Mouse (Mus musculus) liver, postnatal 0 days (tissue): ENCODE measurements around the gene Atp6v1g1. TPM values are rescaled to one million over a fixed set of nuclear protein-coding genes. Genes with fewer than 3 reads are reported as not detected.

Source experiments
- ATAC-seq: fragments of 200-750 bp; cut with Nextera tagmentation; 2 replicates; pipeline ENCODE4 v1.8.0; 2017; ENCODE audit warnings: mild to moderate bottlenecking, moderate library complexity
- DNase-seq: peaks from one replicate; pipeline ENCODE4 v3.0.0-alpha.2; 2016
- H3K27ac ChIP-seq: fragments of 300-500 bp; sonication (generic); 2 replicates; pipeline ENCODE4 v1.5.1; 2014; ENCODE audit warnings: antibody characterized with exemption, moderate library complexity, mild to moderate bottlenecking, low read depth
- H3K27me3 ChIP-seq: fragments of 300-500 bp; sonication (generic); 2 replicates; pipeline ENCODE4 v1.6.1; 2014; ENCODE audit warnings: low read length, control low read depth, mixed read lengths; ENCODE audit not compliant: insufficient read depth
- H3K36me3 ChIP-seq: fragments of 300-500 bp; sonication (generic); replicated peaks from 2 replicates; pipeline ENCODE4 v1.6.1; 2014; ENCODE audit warnings: mild to moderate bottlenecking, control low read depth, low read length, moderate library complexity, mixed read lengths; ENCODE audit not compliant: insufficient read depth
- H3K4me1 ChIP-seq: fragments of 300-500 bp; sonication (generic); 2 replicates; pipeline ENCODE4 v1.6.1; 2014; ENCODE audit warnings: antibody characterized with exemption, mild to moderate bottlenecking, control low read depth; ENCODE audit not compliant: insufficient read depth
- H3K4me2 ChIP-seq: fragments of 300-500 bp; sonication (generic); 2 replicates; pipeline ENCODE4 v1.6.1; 2014; ENCODE audit warnings: low read depth, mild to moderate bottlenecking, low read length, moderate library complexity, mixed read lengths
- H3K4me3 ChIP-seq: fragments of 300-500 bp; sonication (generic); 2 replicates; pipeline ENCODE4 v1.5.1; 2014; ENCODE audit warnings: low read depth, low read length
- H3K9ac ChIP-seq: fragments of 300-500 bp; sonication (generic); replicated peaks from 2 replicates; pipeline ENCODE4 v1.6.1; 2014; ENCODE audit warnings: mild to moderate bottlenecking, moderate library complexity
- H3K9me3 ChIP-seq: fragments of 300-500 bp; sonication (generic); 2 replicates; pipeline ENCODE4 v1.6.1; 2016; ENCODE audit warnings: mild to moderate bottlenecking, control low read depth, low read length, mixed read lengths
- CTCF ChIP-seq: sonication (generic); IDR thresholded peaks from 2 replicates; pipeline ENCODE4 v1.5.1; 2016; ENCODE audit warnings: antibody characterized with exemption, low read depth
- EP300 ChIP-seq: IDR thresholded peaks from 2 replicates; pipeline ENCODE4 v1.6.1; 2016; ENCODE audit warnings: antibody characterized with exemption, low read depth, mild to moderate bottlenecking
- WGBS: fragments of 180-500 bp; shearing (Covaris S2); extraction: QIAGEN DNeasy Blood & Tissue Kit; methylation state at CpG from one replicate; pipeline ENCODE4 v1.1.7; 2014; ENCODE audit not compliant: insufficient replicate concordance; 5-methylcytosine and 5-hydroxymethylcytosine counted together
- polyA plus RNA-seq: library from polyadenylated mRNA; unstranded; fragments of >200 nt; fragmentation: Nextera tagmentation; extraction: Ambion mirVana; gene quantifications from 2 replicates; pipeline ENCODE4 v1.2.1, GENCODE M21; 2015

Gene Atp6v1g1
- polyA plus RNA-seq, 1 experiment from 2014 or later = 152 TPM

GRCm38 (mm10) chr4:63525514-63525913 is 19.1 kb upstream of the Atp6v1g1 start:
- no peaks in the 10 kb centered on the region for H3K27me3 ChIP-seq
- no peak overlapping the region for H3K4me3 ChIP-seq
- no peak overlapping the region for H3K9ac ChIP-seq
- no peak overlapping the region for H3K4me2 ChIP-seq
- H3K36me3 ChIP-seq = no peaks in the 10 kb centered on the region
- WGBS = 73% methylated on average over 8 of the region's 8 CpGs
- no peak for ATAC-seq
- TF ChIP-seq CTCF (no peak), EP300 (no peak)
- no peaks in the 10 kb centered on the region for H3K4me1 ChIP-seq
- H3K27ac ChIP-seq = no peak overlapping the region
- no peaks in the 10 kb centered on the region for H3K9me3 ChIP-seq
- DNase-seq = no peak

- H3K4me3 ChIP-seq = no peak overlapping the region
- H3K36me3 ChIP-seq = no peaks in the 10 kb centered on the region
- H3K27ac ChIP-seq = no peak overlapping the region
- TF ChIP-seq EP300 (no peak), CTCF (no peak)
- DNase-seq (no peak), ATAC-seq (no peak)
- no peaks in the 10 kb centered on the region for H3K4me1 ChIP-seq
- no peak overlapping the region for H3K4me2 ChIP-seq
- no peaks in the 10 kb centered on the region for H3K9me3 ChIP-seq
- H3K27me3 ChIP-seq = no peaks in the 10 kb centered on the region
- 77% methylated on average over 6 of the region's 6 CpGs for WGBS
- no peak overlapping the region for H3K9ac ChIP-seq
Measured at GRCm38 (mm10) chr4:63528946-63529345, 15.6 kb upstream of the Atp6v1g1 start.

GRCm38 (mm10) chr4:63530409-63530808 is 14.2 kb upstream of the Atp6v1g1 start:
- Histone ChIP-seq H3K27me3 (no peaks in the 10 kb centered on the region), H3K27ac (no peak overlapping the region), H3K4me2 (no peak overlapping the region), H3K36me3 (no peaks in the 10 kb centered on the region), H3K4me3 (no peak overlapping the region), H3K9me3 (no peaks in the 10 kb centered on the region), H3K9ac (no peak overlapping the region), H3K4me1 (no peaks in the 10 kb centered on the region)
- TF ChIP-seq EP300 (no peak), CTCF (no peak)
- WGBS = 78% methylated on average over 7 of the region's 7 CpGs
- DNase-seq = no peak
- no peak for ATAC-seq

- Histone ChIP-seq H3K4me2 (no peak overlapping the region), H3K36me3 (no peaks in the 10 kb centered on the region), H3K4me3 (no peak overlapping the region), H3K9ac (no peak overlapping the region), H3K9me3 (no peaks in the 10 kb centered on the region), H3K4me1 (no peaks in the 10 kb centered on the region), H3K27ac (no peak overlapping the region), H3K27me3 (no peaks in the 10 kb centered on the region)
- DNase-seq (no peak), ATAC-seq (no peak)
- WGBS = 68% methylated on average over 4 of the region's 4 CpGs
- TF ChIP-seq CTCF = no peak
- no peak for TF ChIP-seq EP300
Measured at GRCm38 (mm10) chr4:63537602-63538001, 7.0 kb upstream of the Atp6v1g1 start.

GRCm38 (mm10) chr4:63542209-63542608 is 2.4 kb upstream of the Atp6v1g1 start:
- Histone ChIP-seq H3K4me2 (no peak overlapping the region), H3K4me3 (no peak overlapping the region)

GRCm38 (mm10) chr4:63543746-63544493 is 652 bp upstream of the Atp6v1g1 start:
- no peaks in the 10 kb centered on the region for H3K27me3 ChIP-seq
- H3K9me3 ChIP-seq = no peaks in the 10 kb centered on the region
- TF ChIP-seq CTCF = no peak
- no peak for TF ChIP-seq EP300
- H3K4me2 ChIP-seq = peak overlapping the region; percentile 60
- peaks cover 9% of the 10 kb centered on the region for H3K36me3 ChIP-seq
- DNase-seq (peak; percentile 55), ATAC-seq (peak; percentile 61)
- H3K27ac ChIP-seq = peak overlapping the region; percentile 72
- peak overlapping the region; percentile 28; the same call in 1 of the 2 replicates for H3K9ac ChIP-seq
- 55% methylated on average over 10 of the region's 10 CpGs for WGBS
- H3K4me3 ChIP-seq = peak overlapping the region; percentile 64
- peaks cover 30% of the 10 kb centered on the region for H3K4me1 ChIP-seq

More at GRCm38 (mm10) chr4:63542209-63542608, 2.4 kb upstream of the Atp6v1g1 start:
- no peaks in the 10 kb centered on the region for H3K27me3 ChIP-seq
- no peaks in the 10 kb centered on the region for H3K9me3 ChIP-seq
- no peak overlapping the region for H3K27ac ChIP-seq
- no peaks in the 10 kb centered on the region for H3K36me3 ChIP-seq
- TF ChIP-seq EP300 (no peak), CTCF (no peak)
- ATAC-seq = no peak
- no peak overlapping the region for H3K9ac ChIP-seq
- H3K4me1 ChIP-seq = peaks cover 25% of the 10 kb centered on the region
- 75% methylated on average over 2 of the region's 2 CpGs for WGBS
- DNase-seq = no peak
